Mouse (Mus musculus) liver, embryonic 15.5 days (tissue): Measurements from ENCODE around the gene Cep41. TPM values are rescaled to one million over a fixed set of nuclear protein-coding genes. Genes with fewer than 3 reads are reported as not detected.

Experiments
- ATAC-seq: fragments of 200-750 bp; cut with Nextera tagmentation; 2 replicates; pipeline ENCODE4 v1.8.0; 2017; ENCODE audit warnings: moderate number of reproducible peaks, mild to moderate bottlenecking, moderate library complexity; ENCODE audit not compliant: insufficient read depth
- H3K27ac ChIP-seq: fragments of 300-500 bp; sonication (generic); replicated peaks from 2 replicates; pipeline ENCODE4 v1.5.1; 2015; ENCODE audit warnings: mild to moderate bottlenecking, inconsistent platforms
- H3K27me3 ChIP-seq: fragments of 300-500 bp; sonication (generic); 2 replicates; pipeline ENCODE4 v1.6.1; 2015; ENCODE audit warnings: mild to moderate bottlenecking, inconsistent platforms
- H3K36me3 ChIP-seq: fragments of 300-500 bp; sonication (generic); replicated peaks from 2 replicates; pipeline ENCODE4 v1.6.1; 2015; ENCODE audit warnings: moderate library complexity, mild to moderate bottlenecking, inconsistent platforms
- H3K4me1 ChIP-seq: fragments of 300-500 bp; sonication (generic); replicated peaks from 2 replicates; pipeline ENCODE4 v1.6.1; 2015; ENCODE audit warnings: inconsistent platforms
- H3K4me2 ChIP-seq: fragments of 300-500 bp; sonication (generic); 2 replicates; pipeline ENCODE4 v1.6.1; 2015; ENCODE audit warnings: moderate library complexity, mild to moderate bottlenecking, inconsistent platforms
- H3K4me3 ChIP-seq: fragments of 300-500 bp; sonication (generic); replicated peaks from 2 replicates; pipeline ENCODE4 v1.5.1; 2015; ENCODE audit warnings: mild to moderate bottlenecking, inconsistent platforms
- H3K9ac ChIP-seq: fragments of 300-500 bp; sonication (generic); 2 replicates; pipeline ENCODE4 v1.6.1; 2015; ENCODE audit warnings: moderate library complexity, mild to moderate bottlenecking, inconsistent platforms
- H3K9me3 ChIP-seq: fragments of 300-500 bp; sonication (generic); replicated peaks from 2 replicates; pipeline ENCODE4 v1.6.1; 2016; ENCODE audit warnings: inconsistent platforms
- WGBS: fragments of 180-500 bp; shearing (Covaris S2); methylation state at CpG from one replicate; pipeline ENCODE4 v1.1.7; 2015; ENCODE audit warnings: mixed read lengths; ENCODE audit not compliant: insufficient replicate concordance; 5-methylcytosine and 5-hydroxymethylcytosine counted together
- polyA plus RNA-seq: library from polyadenylated mRNA; unstranded; fragments of >200 nt; fragmentation: Nextera tagmentation; extraction: Ambion mirVana; gene quantifications from 2 replicates; pipeline ENCODE4 v1.2.1, GENCODE M21; 2015

The Cep41 gene
- polyA plus RNA-seq, 1 experiment from 2014 or later: 3.8 TPM

DNA sequence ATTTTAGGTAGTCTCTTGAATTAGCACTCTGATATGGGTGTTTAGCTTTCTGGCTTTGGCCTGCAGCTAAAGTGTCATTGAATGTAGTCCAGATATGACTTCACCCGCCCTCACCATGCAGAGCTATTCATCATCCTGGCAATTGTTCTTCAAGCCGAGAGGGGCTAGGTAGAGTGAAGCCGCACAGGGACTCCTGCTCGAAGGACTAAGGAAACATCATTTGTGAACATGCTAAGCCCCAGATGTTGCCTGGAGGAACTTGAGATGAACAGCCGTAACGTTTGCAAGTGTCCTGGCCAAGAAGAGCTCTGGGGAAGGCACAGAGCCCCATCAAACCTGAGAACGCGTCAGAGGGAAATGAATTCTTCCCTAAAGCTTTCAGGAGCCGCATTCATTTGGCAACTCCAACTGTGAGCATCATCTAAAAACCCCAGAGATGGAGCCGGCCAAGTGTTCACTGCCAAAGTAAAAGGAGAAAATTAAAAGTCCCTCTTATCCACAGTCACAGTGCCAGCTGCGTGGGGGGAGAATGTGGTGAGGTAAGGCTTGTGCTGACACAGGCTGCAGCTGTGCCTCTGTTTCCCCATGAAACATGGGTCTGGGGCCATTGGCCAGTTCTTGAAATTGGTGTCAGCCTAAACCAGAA, 43.8 kb downstream of the Cep41 start:
- H3K9me3 ChIP-seq: no peaks in the 10 kb centered on the region
- 72% methylated on average over 11 of the region's 11 CpGs for WGBS
- no peaks in the 10 kb centered on the region for H3K36me3 ChIP-seq
- H3K9ac ChIP-seq: no peak overlapping the region
- no peak for ATAC-seq
- H3K27ac ChIP-seq: no peak overlapping the region
- H3K4me1 ChIP-seq: no peaks in the 10 kb centered on the region; the same call in 1 of the 2 replicates
- H3K27me3 ChIP-seq: no peaks in the 10 kb centered on the region
- no peak overlapping the region for H3K4me3 ChIP-seq
- H3K4me2 ChIP-seq: no peak overlapping the region

- no peak for ATAC-seq
- 64% methylated on average over 6 of the region's 6 CpGs for WGBS
- H3K4me2 ChIP-seq: no peak overlapping the region
- no peak overlapping the region for H3K27ac ChIP-seq
- 0 out of 2 replicates have a peak, but pooled peaks cover 5% of the 10 kb centered on the region for H3K27me3 ChIP-seq
- no peaks in the 10 kb centered on the region for H3K9me3 ChIP-seq
- H3K4me3 ChIP-seq: no peak overlapping the region
- H3K36me3 ChIP-seq: no peaks in the 10 kb centered on the region
- H3K9ac ChIP-seq: no peak overlapping the region
- H3K4me1 ChIP-seq: peaks cover 8% of the 10 kb centered on the region; the same call in 1 of the 2 replicates
Observed at GRCm38 (mm10) chr6:30645379-30645778, 48.2 kb downstream of the Cep41 start.

DNA sequence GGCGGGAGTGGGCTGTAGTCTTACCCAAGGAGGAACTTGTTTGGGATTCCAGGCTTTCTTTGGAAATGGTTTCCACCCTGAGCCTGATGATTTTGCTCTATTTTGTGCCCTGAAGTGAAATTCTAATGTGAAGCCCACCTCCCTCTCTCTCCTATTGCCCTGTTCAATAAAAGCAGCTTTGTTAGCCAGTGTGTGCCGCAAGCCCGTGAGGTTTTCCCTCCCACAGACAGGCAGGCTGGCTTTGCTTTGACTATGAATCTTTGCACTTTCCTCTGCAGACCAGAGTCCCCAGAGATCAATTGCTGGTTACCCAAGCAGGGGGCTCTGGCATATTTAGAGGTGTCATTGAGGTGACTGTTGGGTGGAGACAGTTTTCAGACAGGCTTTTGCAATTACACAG, 49.1 kb downstream of the Cep41 start:
- 67% methylated on average over 3 of the region's 3 CpGs for WGBS
- Histone ChIP-seq H3K9ac (no peak overlapping the region), H3K27ac (no peak overlapping the region), H3K4me2 (no peak overlapping the region), H3K9me3 (no peaks in the 10 kb centered on the region), H3K4me1 (peaks cover 8% of the 10 kb centered on the region; the same call in 1 of the 2 replicates), H3K36me3 (no peaks in the 10 kb centered on the region), H3K27me3 (0 out of 2 replicates have a peak, but pooled peaks cover 5% of the 10 kb centered on the region), H3K4me3 (no peak overlapping the region)
- no peak for ATAC-seq

- H3K4me1 ChIP-seq: peaks cover 14% of the 10 kb centered on the region
- no peak overlapping the region for H3K27ac ChIP-seq
- H3K9ac ChIP-seq: no peak overlapping the region
- H3K36me3 ChIP-seq: no peaks in the 10 kb centered on the region
- no peak for ATAC-seq
- no peaks in the 10 kb centered on the region for H3K9me3 ChIP-seq
- no peak overlapping the region for H3K4me3 ChIP-seq
- H3K27me3 ChIP-seq: 0 out of 2 replicates have a peak, but pooled peaks cover 5% of the 10 kb centered on the region
- H3K4me2 ChIP-seq: no peak overlapping the region
- 32% methylated on average over 12 of the region's 12 CpGs for WGBS
Observed at GRCm38 (mm10) chr6:30643694-30644460, 49.7 kb downstream of the Cep41 start.

DNA sequence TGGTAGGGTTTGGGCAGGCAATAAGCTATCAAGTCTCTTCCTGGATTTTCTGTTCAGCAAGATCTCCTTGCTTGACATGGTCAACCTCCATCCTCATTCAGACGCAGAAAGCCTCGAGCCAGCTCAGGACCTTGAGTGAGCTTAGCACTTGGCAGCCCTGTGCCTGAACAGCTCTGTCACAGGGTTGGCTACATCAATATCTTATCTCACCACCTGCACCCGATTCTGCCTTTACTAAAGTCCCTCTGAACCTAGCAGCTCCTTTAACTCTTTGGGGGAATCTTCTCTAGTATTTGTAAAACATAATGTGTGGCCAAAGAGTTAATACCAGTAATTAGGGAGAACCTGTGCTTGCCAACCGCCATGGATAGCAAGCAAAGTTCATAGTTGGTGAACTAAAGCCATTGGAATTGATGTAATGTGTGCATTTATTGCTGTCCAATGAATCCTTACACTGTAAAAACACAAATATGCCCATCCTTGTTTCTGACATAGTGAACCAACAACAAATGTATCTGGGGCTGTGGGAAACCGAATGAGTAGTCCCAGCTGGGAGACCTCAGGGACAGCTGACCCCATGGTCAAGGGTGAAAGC, 54.8 kb downstream of the Cep41 start, which contains the start of gene Cpa1:
TSS of gene Cpa1 (plus strand) at position 545 of the 595 bp plus-strand sequence.
- no peak within 1 kb of the TSS for H3K9ac ChIP-seq
- 32% methylated on average over 5 of the region's 5 CpGs for WGBS
- 0 out of 2 replicates have a peak, but pooled peaks cover 5% of the 10 kb centered on the region for H3K27me3 ChIP-seq
- peak; percentile 63; the same call in 1 of the 2 replicates for ATAC-seq
- H3K36me3 ChIP-seq: no peaks in the 10 kb centered on the region
- H3K4me3 ChIP-seq: no peak within 1 kb of the TSS
- H3K27ac ChIP-seq: no peak within 1 kb of the TSS
- no peaks in the 10 kb centered on the region for H3K9me3 ChIP-seq
- H3K4me1 ChIP-seq: peaks cover 27% of the 10 kb centered on the region
- no peak within 1 kb of the TSS for H3K4me2 ChIP-seq

GRCm38 (mm10) chr6:30636186-30636842, 57.2 kb downstream of the Cep41 start:
- Histone ChIP-seq H3K36me3 (no peaks in the 10 kb centered on the region), H3K9ac (no peak overlapping the region), H3K27ac (no peak overlapping the region), H3K4me2 (no peak overlapping the region), H3K27me3 (no peaks in the 10 kb centered on the region), H3K4me1 (peaks cover 23% of the 10 kb centered on the region), H3K9me3 (no peaks in the 10 kb centered on the region), H3K4me3 (no peak overlapping the region)
- WGBS: 50% methylated on average over 4 of the region's 4 CpGs
- ATAC-seq: no peak

DNA sequence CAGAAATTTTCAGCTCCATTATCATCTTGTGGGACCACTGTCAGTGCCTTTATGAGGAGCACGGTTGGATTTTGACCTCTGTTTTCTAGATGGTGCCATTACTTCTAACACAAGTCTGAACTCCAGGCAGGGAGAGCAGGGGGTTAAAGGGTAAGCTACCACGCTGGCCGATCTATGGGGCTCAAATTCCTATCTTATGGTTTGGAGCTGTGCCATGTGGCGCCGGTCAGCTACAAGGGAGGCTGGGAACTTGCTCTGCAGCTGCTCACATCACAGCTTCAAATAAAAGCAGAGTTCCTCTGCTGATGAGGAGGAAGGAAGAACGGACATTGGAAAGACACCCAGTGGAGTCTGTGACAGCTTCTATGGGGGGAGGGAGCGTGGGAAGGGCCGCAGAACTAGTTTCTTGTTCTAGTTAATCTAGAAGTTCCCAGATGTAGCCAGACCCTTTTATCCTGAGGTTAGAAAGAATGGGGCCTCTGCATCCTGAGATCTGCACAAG, 58.1 kb downstream of the Cep41 start:
- ATAC-seq: no peak
- Histone ChIP-seq H3K27ac (0 out of 2 replicates have a peak overlapping the region, but pooled peaks have one; percentile 33), H3K4me3 (no peak overlapping the region), H3K9me3 (no peaks in the 10 kb centered on the region), H3K9ac (no peak overlapping the region), H3K27me3 (no peaks in the 10 kb centered on the region), H3K4me1 (peaks cover 23% of the 10 kb centered on the region), H3K36me3 (no peaks in the 10 kb centered on the region), H3K4me2 (no peak overlapping the region)
- WGBS: 46% methylated on average over 8 of the region's 8 CpGs

DNA sequence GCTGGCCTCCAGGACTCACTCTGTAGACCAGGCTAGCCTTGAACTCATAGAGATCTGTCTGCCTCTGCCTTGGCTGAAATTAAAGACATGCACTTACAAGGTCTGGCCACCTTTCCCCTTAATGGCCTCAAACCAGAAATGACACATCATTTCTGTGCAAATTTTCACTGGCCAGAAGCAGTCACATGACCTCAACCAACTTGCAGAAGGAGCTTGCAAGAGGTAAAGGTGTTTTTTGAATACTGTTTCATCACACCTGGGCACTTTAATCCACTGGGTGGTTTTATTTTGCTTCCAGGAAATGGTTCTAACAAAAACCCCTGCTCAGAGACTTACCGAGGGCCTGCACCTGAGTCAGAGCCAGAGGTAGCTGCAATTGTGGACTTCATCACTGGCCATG, 63.6 kb downstream of the Cep41 start:
- Histone ChIP-seq H3K4me3 (no peak overlapping the region), H3K36me3 (no peaks in the 10 kb centered on the region), H3K27ac (no peak overlapping the region), H3K27me3 (no peaks in the 10 kb centered on the region), H3K9ac (no peak overlapping the region), H3K4me2 (no peak overlapping the region), H3K9me3 (no peaks in the 10 kb centered on the region), H3K4me1 (no peaks in the 10 kb centered on the region)
- 55% methylated on average over 1 of the region's 1 CpGs for WGBS
- ATAC-seq: no peak

- Histone ChIP-seq H3K9me3 (no peaks in the 10 kb centered on the region), H3K4me3 (no peak overlapping the region), H3K4me2 (no peak overlapping the region), H3K9ac (no peak overlapping the region), H3K36me3 (no peaks in the 10 kb centered on the region), H3K27me3 (0 out of 2 replicates have a peak, but pooled peaks cover 3% of the 10 kb centered on the region), H3K27ac (no peak overlapping the region), H3K4me1 (no peaks in the 10 kb centered on the region)
- ATAC-seq: no peak
- 56% methylated on average over 6 of the region's 6 CpGs for WGBS
Observed at GRCm38 (mm10) chr6:30628152-30628551, 65.4 kb downstream of the Cep41 start.

- Histone ChIP-seq H3K4me2 (no peak overlapping the region), H3K4me3 (no peak overlapping the region), H3K9me3 (no peaks in the 10 kb centered on the region), H3K36me3 (no peaks in the 10 kb centered on the region), H3K27ac (no peak overlapping the region), H3K4me1 (no peaks in the 10 kb centered on the region), H3K9ac (no peak overlapping the region), H3K27me3 (peaks cover 16% of the 10 kb centered on the region; the same call in 1 of the 2 replicates)
- ATAC-seq: no peak
- WGBS: 79% methylated on average over 9 of the region's 9 CpGs
Observed at GRCm38 (mm10) chr6:30624763-30625162, 68.8 kb downstream of the Cep41 start.
